In the genomic region with DNA sequence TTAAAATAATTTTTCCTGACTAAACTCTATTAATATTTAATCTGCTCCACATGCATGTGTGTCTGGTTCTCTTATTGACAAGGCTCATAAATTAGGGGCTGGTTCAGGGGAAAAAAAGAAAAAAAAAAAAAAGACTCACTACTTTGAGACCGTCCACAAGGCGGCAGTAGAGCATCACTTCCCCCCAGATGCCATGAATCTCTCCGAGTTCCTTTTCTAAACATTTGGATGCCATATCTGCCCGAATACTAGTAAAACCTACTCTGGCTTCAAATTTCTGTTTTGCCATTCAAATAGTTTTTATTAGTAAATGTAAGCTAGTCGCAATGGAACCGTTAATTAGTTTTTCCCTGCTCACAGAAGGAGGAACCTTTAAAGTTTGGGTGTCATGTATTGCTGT, we compare ENCODE assay signal across 7 mouse cellular contexts.
DNase-seq lines count a peak whose midpoint lies in the region; ATAC-seq and TF ChIP-seq lines count a peak whose summit lies in the region.

No protein-coding gene starts in this region.

- TF ChIP-seq CTCF in hindbrain, postnatal 0 days (IDR thresholded peaks at IDR 0.05; ENCODE audit: low read depth), result peak; percentile 85

- no peak overlapping the region for H3K4me2 ChIP-seq in neural tube, embryonic 15.5 days
- 0 out of 2 replicates have a peak overlapping the region, but pooled peaks have one; percentile 21 for H3K4me2 ChIP-seq in hindbrain, postnatal 0 days (ENCODE audit: low read depth, low read length)
- 0 out of 2 replicates have a peak overlapping the region, but pooled peaks have one; percentile 19 for H3K4me2 ChIP-seq in limb, embryonic 13.5 days (replicated peaks)

- H3K36me3 ChIP-seq in neural tube, embryonic 15.5 days, result no peaks in the 10 kb centered on the region
- no peaks in the 10 kb centered on the region for H3K36me3 ChIP-seq in hindbrain, postnatal 0 days (ENCODE audit: insufficient read depth, low read length)
- no peaks in the 10 kb centered on the region for H3K36me3 ChIP-seq in limb, embryonic 13.5 days

- ATAC-seq in neural tube, embryonic 15.5 days (ENCODE audit: low FRiP score), result no peak
- ATAC-seq in hindbrain, postnatal 0 days, result no peak
- ATAC-seq in limb, embryonic 13.5 days (ENCODE audit: low FRiP score, low read depth), result no peak

- no peak overlapping the region for H3K9ac ChIP-seq in neural tube, embryonic 15.5 days (replicated peaks)
- H3K9ac ChIP-seq in hindbrain, postnatal 0 days (replicated peaks; ENCODE audit: low read length), result no peak overlapping the region
- H3K9ac ChIP-seq in limb, embryonic 13.5 days, result no peak overlapping the region

- H3K4me1 ChIP-seq in neural tube, embryonic 15.5 days, result peaks cover 18% of the 10 kb centered on the region
- no peaks in the 10 kb centered on the region for H3K4me1 ChIP-seq in hindbrain, postnatal 0 days (ENCODE audit: insufficient read depth, low read length)
- H3K4me1 ChIP-seq in limb, embryonic 13.5 days, result peaks cover 19% of the 10 kb centered on the region

- peaks cover 27% of the 10 kb centered on the region for H3K27me3 ChIP-seq in neural tube, embryonic 15.5 days (replicated peaks)
- H3K27me3 ChIP-seq in hindbrain, postnatal 0 days (ENCODE audit: insufficient read depth, low read length), result no peaks in the 10 kb centered on the region
- H3K27me3 ChIP-seq in limb, embryonic 13.5 days, result peaks cover 43% of the 10 kb centered on the region

- H3K9me3 ChIP-seq in neural tube, embryonic 15.5 days (replicated peaks), result no peaks in the 10 kb centered on the region
- no peaks in the 10 kb centered on the region for H3K9me3 ChIP-seq in hindbrain, postnatal 0 days (ENCODE audit: low read length)
- no peaks in the 10 kb centered on the region for H3K9me3 ChIP-seq in limb, embryonic 13.5 days

- 6% methylated on average over 6 of the region's 6 CpGs for WGBS in neural tube, embryonic 15.5 days
- WGBS in hindbrain, postnatal 0 days, result 9% methylated on average over 6 of the region's 6 CpGs
- 4% methylated on average over 6 of the region's 6 CpGs for WGBS in limb, embryonic 13.5 days

- peak; percentile 54 for DNase-seq in neural tube, embryonic 10.5 days (ENCODE audit: extremely low spot score, low spot score)
- peak; percentile 71 for DNase-seq in ZHBTc4 (ENCODE audit: low read depth, low spot score)
- DNase-seq in cerebellum, postnatal 25 days, result peak; percentile 50 to 68
- peak; percentile 86 for DNase-seq in hindbrain, postnatal 0 days (ENCODE audit: low spot score)
- peak; percentile 77 for DNase-seq in right cerebral cortex, postnatal 14 days

- H3K27ac ChIP-seq in neural tube, embryonic 15.5 days (replicated peaks), result no peak overlapping the region
- no peak overlapping the region for H3K27ac ChIP-seq in hindbrain, postnatal 0 days
- no peak overlapping the region for H3K27ac ChIP-seq in limb, embryonic 13.5 days

- no peak overlapping the region for H3K4me3 ChIP-seq in neural tube, embryonic 15.5 days (replicated peaks)
- H3K4me3 ChIP-seq in hindbrain, postnatal 0 days (ENCODE audit: low read length), result no peak overlapping the region
- no peak overlapping the region for H3K4me3 ChIP-seq in limb, embryonic 13.5 days
